Comparison of ENCODE assay signal across 19 mouse cellular contexts in genomic region chr10:42248156-42248555, GRCm38 (mm10). TPM values are rescaled to one million over a fixed set of nuclear protein-coding genes. Genes with fewer than 3 reads are reported as not detected.
DNase-seq lines count a peak whose midpoint lies in the region; ATAC-seq and TF ChIP-seq lines count a peak whose summit lies in the region.
"Had no signal": no experiment of that assay in that cellular context is flagged by ENCODE, and none has a peak within 500 bp of the region (broad histone marks: within the 10 kb centered on the region; RNA-seq: fewer than 3 reads in every experiment).

No protein-coding gene starts in this region.

- peak overlapping the region; percentile 36 for H3K4me2 ChIP-seq in heart, embryonic 13.5 days
- peak overlapping the region; percentile 72 for H3K4me2 ChIP-seq in liver, embryonic 12.5 days
- H3K4me2 ChIP-seq in liver, postnatal 0 days (ENCODE audit: low read depth, low read length), result peak overlapping the region; percentile 63
- H3K4me2 ChIP-seq in midbrain, embryonic 11.5 days, result no peak overlapping the region
- H3K4me2 ChIP-seq: forebrain, embryonic 13.5 days; limb, embryonic 13.5 days; neural tube, embryonic 15.5 days had no signal

- peak overlapping the region; percentile 62 for H3K27ac ChIP-seq in heart, embryonic 13.5 days (replicated peaks)
- peak overlapping the region; percentile 55 for H3K27ac ChIP-seq in liver, adult 2 months (replicated peaks; ENCODE audit: insufficient read depth, low read depth, low read length)
- peak overlapping the region; percentile 96 for H3K27ac ChIP-seq in liver, embryonic 12.5 days
- peak overlapping the region; percentile 85 for H3K27ac ChIP-seq in liver, postnatal 0 days (ENCODE audit: low read depth)
- H3K27ac ChIP-seq in midbrain, embryonic 11.5 days (ENCODE audit: low read depth, low read length), result no peak overlapping the region
- H3K27ac ChIP-seq: forebrain, embryonic 13.5 days; left cerebral cortex, adult 2 months; limb, embryonic 13.5 days; midbrain, embryonic 10.5 days; neural tube, embryonic 15.5 days had no signal

- no peak for ATAC-seq in heart, embryonic 13.5 days (ENCODE audit: extremely low read depth, insufficient number of reproducible peaks, low FRiP score, low TSS enrichment)
- no peak for ATAC-seq in liver, embryonic 12.5 days
- ATAC-seq in liver, postnatal 0 days, result no peak
- no peak for ATAC-seq in midbrain, embryonic 11.5 days (ENCODE audit: low FRiP score)
- ATAC-seq: forebrain, embryonic 13.5 days; hindbrain, postnatal 0 days had no signal

- peaks cover 52% of the 10 kb centered on the region for H3K79me2 ChIP-seq in liver, adult 2 months (ENCODE audit: control insufficient read depth, insufficient read depth, low read length)

- no peak for TF ChIP-seq EP300 in liver, postnatal 0 days (IDR thresholded peaks at IDR 0.05; ENCODE audit: low read depth)

- H3K9ac ChIP-seq in heart, embryonic 13.5 days, result no peak overlapping the region; the same call in 1 of the 2 replicates
- H3K9ac ChIP-seq in liver, adult 2 months (ENCODE audit: low read depth, low read length), result no peak overlapping the region
- H3K9ac ChIP-seq in liver, embryonic 12.5 days, result peak overlapping the region; percentile 74
- H3K9ac ChIP-seq in liver, postnatal 0 days (replicated peaks), result peak overlapping the region; percentile 47
- no peak overlapping the region for H3K9ac ChIP-seq in midbrain, embryonic 11.5 days (ENCODE audit: low read length)
- H3K9ac ChIP-seq: forebrain, embryonic 13.5 days; limb, embryonic 13.5 days; neural tube, embryonic 15.5 days had no signal

- H3K4me3 ChIP-seq in heart, embryonic 13.5 days, result peak overlapping the region; percentile 6; the same call in 1 of the 2 replicates
- H3K4me3 ChIP-seq in liver, adult 2 months (ENCODE audit: insufficient read depth, low read depth, low read length), result no peak overlapping the region
- peak overlapping the region; percentile 43 for H3K4me3 ChIP-seq in liver, embryonic 12.5 days
- H3K4me3 ChIP-seq in liver, postnatal 0 days (ENCODE audit: low read depth, low read length), result peak overlapping the region; percentile 21; the same call in 1 of the 2 replicates
- no peak overlapping the region for H3K4me3 ChIP-seq in midbrain, embryonic 11.5 days (ENCODE audit: low read depth, low read length)
- H3K4me3 ChIP-seq: forebrain, embryonic 13.5 days; left cerebral cortex, adult 2 months; limb, embryonic 13.5 days; midbrain, embryonic 10.5 days; neural tube, embryonic 15.5 days had no signal

- intact Hi-C loops in heart, postnatal 36 days (cut with DNase I), result no loop called here

- no peak for TF ChIP-seq CTCF in liver, adult 2 months (IDR thresholded peaks at IDR 0.05; ENCODE audit: low read depth, low read length)
- no peak for TF ChIP-seq CTCF in liver, postnatal 0 days (IDR thresholded peaks at IDR 0.05; ENCODE audit: low read depth)

- no peaks in the 10 kb centered on the region for H3K9me3 ChIP-seq in heart, embryonic 13.5 days
- no peaks in the 10 kb centered on the region for H3K9me3 ChIP-seq in liver, embryonic 12.5 days (replicated peaks)
- no peaks in the 10 kb centered on the region for H3K9me3 ChIP-seq in liver, postnatal 0 days (ENCODE audit: low read length)
- H3K9me3 ChIP-seq in midbrain, embryonic 11.5 days (ENCODE audit: control insufficient read depth, low read length), result no peaks in the 10 kb centered on the region
- H3K9me3 ChIP-seq: forebrain, embryonic 13.5 days; limb, embryonic 13.5 days; midbrain, embryonic 10.5 days; neural tube, embryonic 15.5 days had no signal

- no peak for TF ChIP-seq POLR2A in liver, adult 2 months (IDR thresholded peaks at IDR 0.05; ENCODE audit: extremely low read depth, insufficient read depth, low read length)

- DNase-seq in heart, postnatal 36 days, result no peak
- DNase-seq in liver, adult 2 months (ENCODE audit: extremely low read depth, low read depth, low spot score), result peak; percentile 81
- no peak for DNase-seq in liver
- DNase-seq in liver, postnatal 0 days, result no peak
- DNase-seq in midbrain, embryonic 11.5 days (ENCODE audit: low spot score, missing footprints), result no peak
- no peak for DNase-seq in frontal cortex, postnatal 14 days (ENCODE audit: low spot score in 2 of 2)
- DNase-seq: adrenal gland, adult 8-10 months; cerebellum, adult 2 months; kidney, postnatal 10 days; retina, postnatal 1 day; thymus, postnatal 25 days had no signal

- no peaks in the 10 kb centered on the region for H3K36me3 ChIP-seq in heart, embryonic 13.5 days
- peaks cover 2% of the 10 kb centered on the region; the same call in 1 of the 2 replicates for H3K36me3 ChIP-seq in liver, adult 2 months (ENCODE audit: control insufficient read depth, insufficient read depth, low read length)
- H3K36me3 ChIP-seq in liver, embryonic 12.5 days, result peaks cover 73% of the 10 kb centered on the region
- H3K36me3 ChIP-seq in liver, postnatal 0 days (replicated peaks; ENCODE audit: insufficient read depth, low read length), result peaks cover 7% of the 10 kb centered on the region
- H3K36me3 ChIP-seq in midbrain, embryonic 11.5 days (ENCODE audit: control insufficient read depth, insufficient read depth, low read length), result no peaks in the 10 kb centered on the region
- H3K36me3 ChIP-seq: limb, embryonic 13.5 days; midbrain, embryonic 10.5 days; neural tube, embryonic 15.5 days had no signal

- H3K27me3 ChIP-seq in heart, embryonic 13.5 days (replicated peaks), result no peaks in the 10 kb centered on the region
- H3K27me3 ChIP-seq in liver, adult 2 months (ENCODE audit: control insufficient read depth, insufficient read depth, low read length), result no peaks in the 10 kb centered on the region
- H3K27me3 ChIP-seq in liver, embryonic 12.5 days (replicated peaks), result no peaks in the 10 kb centered on the region
- H3K27me3 ChIP-seq in liver, postnatal 0 days (ENCODE audit: insufficient read depth, low read length), result no peaks in the 10 kb centered on the region
- no peaks in the 10 kb centered on the region for H3K27me3 ChIP-seq in midbrain, embryonic 11.5 days (ENCODE audit: control insufficient read depth, insufficient read depth, low read length)
- H3K27me3 ChIP-seq: forebrain, embryonic 13.5 days; limb, embryonic 13.5 days; neural tube, embryonic 15.5 days had no signal

- WGBS in heart, embryonic 13.5 days, result 41% methylated on average over 4 of the region's 4 CpGs
- WGBS in liver, adult 2 months, result 15% methylated on average over 4 of the region's 4 CpGs
- WGBS in liver, embryonic 12.5 days (ENCODE audit: insufficient replicate concordance), result 53% methylated on average over 4 of the region's 4 CpGs
- 30% methylated on average over 4 of the region's 4 CpGs for WGBS in liver, postnatal 0 days (ENCODE audit: insufficient replicate concordance)
- WGBS in midbrain, embryonic 11.5 days, result 65% methylated on average over 4 of the region's 4 CpGs

- peaks cover 97% of the 10 kb centered on the region for H3K4me1 ChIP-seq in heart, embryonic 13.5 days
- H3K4me1 ChIP-seq in liver, adult 2 months (ENCODE audit: control insufficient read depth, insufficient read depth, low read length), result peaks cover 55% of the 10 kb centered on the region
- H3K4me1 ChIP-seq in liver, embryonic 12.5 days, result peaks cover 99% of the 10 kb centered on the region
- H3K4me1 ChIP-seq in liver, postnatal 0 days (ENCODE audit: insufficient read depth), result peaks cover 93% of the 10 kb centered on the region
- no peaks in the 10 kb centered on the region; the same call in none of the 2 replicates for H3K4me1 ChIP-seq in midbrain, embryonic 11.5 days (ENCODE audit: control insufficient read depth, insufficient read depth, low read length)

RNA-seq across cellular contexts. Expression of gene Foxo3, which starts 28.4 kb away (rescaled TPM):
- polyA plus RNA-seq in heart, embryonic 13.5 days (2015; fragmentation: Nextera tagmentation; extraction: Ambion mirVana), result 4.4 and 4.8 TPM in 2 replicates
- 100 to 1,000 TPM in 1 of 2 experiments, 10 to 100 TPM in 1; 86.1 to 111 TPM for total RNA-seq in heart, postnatal 36 days (2021)
- total RNA-seq in liver, adult 2 months (2014; rRNA removed), result 34.2 and 35.4 TPM in 2 replicates
- polyA plus RNA-seq in liver, adult 2 months (2012; rRNA removed), result 17.0 and 17.7 TPM in 2 replicates
- polyA plus RNA-seq in liver, embryonic 12.5 days (2016; fragmentation: Nextera tagmentation; extraction: Ambion mirVana), result 16.9 and 17.9 TPM in 2 replicates
- 8.4 and 9.4 TPM in 2 replicates for polyA plus RNA-seq in liver, postnatal 0 days (2015; fragmentation: Nextera tagmentation; extraction: Ambion mirVana)
- polyA plus RNA-seq in midbrain, embryonic 11.5 days (2014; fragmentation: Nextera tagmentation; extraction: Ambion mirVana), result 4.0 and 4.6 TPM in 2 replicates

Comparison
In these comparisons a context has a peak if more than half of its experiments do, and no peak if none do; other contexts are left out.
1. H3K4me3 ChIP-seq: peak in heart, embryonic 13.5 days (single experiment), liver, embryonic 12.5 days (single experiment) and liver, postnatal 0 days (single experiment); none in liver, adult 2 months (single experiment) and midbrain, embryonic 11.5 days (single experiment).
2. H3K9ac ChIP-seq: peak in liver, embryonic 12.5 days (single experiment) and liver, postnatal 0 days (single experiment); none in heart, embryonic 13.5 days (single experiment), liver, adult 2 months (single experiment) and midbrain, embryonic 11.5 days (single experiment).